Mouse (Mus musculus) forebrain, postnatal 0 days (tissue): ENCODE measurements around the gene Pdk3. TPM values are rescaled to one million over a fixed set of nuclear protein-coding genes. Genes with fewer than 3 reads are reported as not detected.

Experiments used
- ATAC-seq: fragments of 200-750 bp; cut with Nextera tagmentation; 2 replicates; pipeline ENCODE4 v1.8.0; 2017; ENCODE audit warnings: mild to moderate bottlenecking, moderate library complexity
- DNase-seq: peaks from one replicate; pipeline ENCODE4 v3.0.0-alpha.2; 2015
- H3K27ac ChIP-seq: fragments of 300-500 bp; sonication (generic); 2 replicates; pipeline ENCODE4 v1.5.1; 2014; ENCODE audit warnings: low read depth, mild to moderate bottlenecking, antibody characterized with exemption, low read length, moderate library complexity, mixed read lengths
- H3K27me3 ChIP-seq: fragments of 300-500 bp; sonication (generic); 2 replicates; pipeline ENCODE4 v1.6.1; 2014; ENCODE audit warnings: mild to moderate bottlenecking, low read length, mixed read lengths; ENCODE audit not compliant: insufficient read depth
- H3K36me3 ChIP-seq: fragments of 300-500 bp; sonication (generic); 2 replicates; pipeline ENCODE4 v1.6.1; 2014; ENCODE audit warnings: mild to moderate bottlenecking, moderate library complexity; ENCODE audit not compliant: insufficient read depth
- H3K4me1 ChIP-seq: fragments of 300-500 bp; sonication (generic); 2 replicates; pipeline ENCODE4 v1.6.1; 2014; ENCODE audit warnings: antibody characterized with exemption; ENCODE audit not compliant: insufficient read depth
- H3K4me2 ChIP-seq: fragments of 300-500 bp; sonication (generic); 2 replicates; pipeline ENCODE4 v1.6.1; 2014; ENCODE audit warnings: low read depth, mild to moderate bottlenecking, moderate library complexity
- H3K4me3 ChIP-seq: fragments of 300-500 bp; sonication (generic); 2 replicates; pipeline ENCODE4 v1.5.1; 2014; ENCODE audit warnings: low read depth, low read length, mixed read lengths
- H3K9ac ChIP-seq: fragments of 300-500 bp; sonication (generic); 2 replicates; pipeline ENCODE4 v1.6.1; 2014; ENCODE audit warnings: mild to moderate bottlenecking
- H3K9me3 ChIP-seq: fragments of 300-500 bp; sonication (generic); 2 replicates; pipeline ENCODE4 v1.6.1; 2016; ENCODE audit warnings: low read length
- CTCF ChIP-seq: sonication (generic); IDR thresholded peaks from 2 replicates; pipeline ENCODE4 v1.5.1; 2016; ENCODE audit warnings: antibody characterized with exemption, control low read depth, low read depth
- WGBS: fragments of 180-500 bp; shearing (Covaris S2); extraction: QIAGEN DNeasy Blood & Tissue Kit; methylation state at CpG from one replicate; pipeline ENCODE4 v1.1.7; 2014; 5-methylcytosine and 5-hydroxymethylcytosine counted together
- polyA plus RNA-seq: library from polyadenylated mRNA; unstranded; fragments of >200 nt; fragmentation: Nextera tagmentation; extraction: Ambion mirVana; gene quantifications from 2 replicates; pipeline ENCODE4 v1.2.1, GENCODE M21; 2015
- total RNA-seq: library from RNA; depleted of rRNA; stranded (reverse); fragments of >200 nt; gene quantifications from 2 replicates; pipeline ENCODE4 v1.2.3, GENCODE M21; 2014

Pdk3 gene
- total and polyA plus RNA-seq, 2 experiments from 2014 or later, result 25.2 to 28.4 TPM

DNA sequence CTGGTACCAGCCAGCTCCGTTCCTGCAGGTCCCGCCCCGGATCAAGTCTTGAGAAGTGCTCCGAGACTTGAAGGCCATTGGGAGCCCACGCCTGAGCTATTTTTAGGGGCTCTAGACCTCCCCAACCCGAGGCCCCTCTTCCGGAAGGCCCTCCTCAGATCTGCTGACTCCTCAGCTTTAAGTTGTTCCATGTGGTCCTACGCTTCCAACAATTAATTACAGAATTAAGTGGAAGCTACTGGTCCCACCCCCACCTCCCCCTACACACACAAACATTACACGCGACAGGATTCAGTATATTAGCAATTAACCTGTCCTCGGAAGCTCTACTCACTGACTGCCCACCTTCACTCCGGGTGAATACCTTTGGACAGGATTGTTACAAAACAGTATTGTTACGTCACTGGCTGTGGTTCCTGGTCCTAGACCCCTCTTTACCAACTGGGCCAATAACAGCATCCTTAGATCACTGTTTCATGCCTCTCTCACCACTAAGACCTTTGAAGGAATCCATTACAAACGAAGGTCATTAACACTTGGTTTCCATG lies 410 bp upstream of the Pdk3 start:
- no peaks in the 10 kb centered on the region for H3K36me3 ChIP-seq
- H3K4me1 ChIP-seq, result no peaks in the 10 kb centered on the region
- DNase-seq (no peak), ATAC-seq (no peak)
- no peaks in the 10 kb centered on the region for H3K9me3 ChIP-seq
- 0 out of 2 replicates have a peak overlapping the region, but pooled peaks have one; percentile 5 for H3K27ac ChIP-seq
- H3K27me3 ChIP-seq, result no peaks in the 10 kb centered on the region
- peak overlapping the region; percentile 57 for H3K4me3 ChIP-seq
- 36% methylated on average over 14 of the region's 14 CpGs for WGBS
- no peak for TF ChIP-seq CTCF
- 0 out of 2 replicates have a peak overlapping the region, but pooled peaks have one; percentile 56 for H3K9ac ChIP-seq
- peak overlapping the region; percentile 54 for H3K4me2 ChIP-seq

DNA sequence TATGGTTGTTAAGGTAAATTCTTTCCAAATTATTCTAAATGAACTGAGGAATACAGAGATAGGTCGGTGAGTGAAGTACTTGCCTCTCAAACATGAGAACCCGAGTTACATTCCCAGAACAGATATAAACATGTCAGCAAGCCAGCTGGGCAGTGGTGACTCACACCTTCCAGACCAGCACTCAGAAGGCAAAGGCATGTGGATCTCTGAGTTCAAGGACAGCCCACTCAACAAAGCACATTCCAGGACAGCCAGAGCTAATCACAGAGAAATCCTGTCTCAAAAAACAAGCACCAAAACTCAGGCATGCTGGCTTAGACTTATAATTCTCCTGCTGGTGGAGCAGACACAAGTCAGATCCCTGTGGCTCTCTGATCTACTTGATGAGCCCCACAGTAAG lies 6.2 kb downstream of the Pdk3 start:
- WGBS, result 79% methylated on average over 2 of the region's 2 CpGs
- no peak for TF ChIP-seq CTCF
- no peak for ATAC-seq

DNA sequence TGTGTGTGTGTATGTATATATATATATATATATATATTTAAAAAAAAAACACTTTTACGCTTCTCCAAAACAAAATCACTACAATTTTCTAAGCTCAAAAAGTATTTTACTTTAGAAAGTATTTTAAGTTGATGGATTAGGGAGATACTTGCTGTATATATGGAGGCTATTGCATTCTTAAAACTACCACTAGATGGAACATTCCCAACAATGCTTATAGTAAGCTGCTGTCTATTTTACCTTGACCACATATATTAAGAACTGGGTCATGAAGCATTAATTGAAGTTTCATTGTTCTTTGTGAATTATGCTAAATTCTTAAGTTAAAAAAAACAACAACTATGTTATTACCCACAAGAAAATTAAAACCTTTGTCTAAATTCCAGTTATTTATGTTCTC lies 24.0 kb downstream of the Pdk3 start:
- no peak for ATAC-seq
- Histone ChIP-seq H3K36me3 (no peaks in the 10 kb centered on the region), H3K4me1 (no peaks in the 10 kb centered on the region), H3K27ac (no peak overlapping the region), H3K9me3 (no peaks in the 10 kb centered on the region), H3K9ac (no peak overlapping the region), H3K4me3 (no peak overlapping the region), H3K27me3 (no peaks in the 10 kb centered on the region), H3K4me2 (no peak overlapping the region)
- TF ChIP-seq CTCF, result peak; percentile 32; the same call in 1 of the 2 replicates
- no peak for DNase-seq
- 89% methylated on average over 1 of the region's 1 CpGs for WGBS

More for the DNA sequence above, 6.2 kb downstream of the Pdk3 start:
- H3K9me3 ChIP-seq, result no peaks in the 10 kb centered on the region
- no peak overlapping the region for H3K4me3 ChIP-seq
- H3K4me2 ChIP-seq, result no peak overlapping the region
- H3K27ac ChIP-seq, result no peak overlapping the region
- no peaks in the 10 kb centered on the region for H3K4me1 ChIP-seq
- H3K9ac ChIP-seq, result no peak overlapping the region
- no peaks in the 10 kb centered on the region for H3K27me3 ChIP-seq
- H3K36me3 ChIP-seq, result no peaks in the 10 kb centered on the region
- no peak for DNase-seq

DNA sequence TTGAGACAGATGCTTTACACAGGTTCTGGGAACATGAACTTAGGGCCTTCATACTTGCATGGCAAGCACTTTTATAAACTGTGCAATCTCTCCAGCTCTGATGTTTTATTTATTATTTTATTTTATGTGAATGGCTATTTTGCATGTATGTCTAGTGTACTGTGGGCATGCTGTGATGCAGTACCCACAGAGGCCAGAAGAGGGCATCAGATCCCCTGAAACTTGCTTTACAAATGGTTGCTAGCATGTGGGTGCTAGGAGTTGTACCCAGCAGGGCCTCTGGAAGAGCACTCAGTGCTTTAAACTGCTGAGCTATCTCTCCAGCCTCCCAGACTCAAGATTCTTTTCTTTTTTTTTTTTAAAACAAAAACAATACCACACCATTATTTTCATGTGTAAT lies 38.8 kb downstream of the Pdk3 start:
- Histone ChIP-seq H3K4me2 (no peak overlapping the region), H3K4me3 (no peak overlapping the region), H3K9ac (no peak overlapping the region), H3K27me3 (no peaks in the 10 kb centered on the region), H3K4me1 (no peaks in the 10 kb centered on the region), H3K27ac (no peak overlapping the region), H3K36me3 (no peaks in the 10 kb centered on the region), H3K9me3 (no peaks in the 10 kb centered on the region)
- no peak for ATAC-seq
- peak; percentile 43 for TF ChIP-seq CTCF
- DNase-seq, result peak; percentile 3

DNA sequence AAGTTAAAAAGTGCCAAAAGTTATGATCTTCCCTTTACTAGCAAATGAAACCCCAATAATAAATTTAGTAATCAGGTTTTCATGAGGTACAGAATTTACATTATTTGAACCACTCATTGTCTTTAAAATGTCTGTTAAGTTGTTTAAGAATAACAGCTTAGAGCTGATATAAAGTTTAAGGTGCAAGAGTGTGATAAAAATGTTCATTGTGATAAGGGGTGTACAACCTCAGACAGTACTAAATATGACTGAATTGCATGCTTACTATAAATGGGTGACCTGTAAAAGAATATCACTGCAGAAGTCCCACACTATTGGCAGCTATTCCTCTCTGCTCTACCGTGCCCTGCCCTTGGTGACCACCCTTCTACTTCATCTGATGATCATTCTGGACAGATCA lies 42.4 kb downstream of the Pdk3 start:
- Histone ChIP-seq H3K4me3 (no peak overlapping the region), H3K9ac (no peak overlapping the region), H3K9me3 (no peaks in the 10 kb centered on the region), H3K36me3 (no peaks in the 10 kb centered on the region), H3K4me1 (no peaks in the 10 kb centered on the region), H3K27ac (no peak overlapping the region), H3K4me2 (no peak overlapping the region), H3K27me3 (no peaks in the 10 kb centered on the region)
- TF ChIP-seq CTCF, result no peak
- 80% methylated on average over 1 of the region's 1 CpGs for WGBS
- ATAC-seq (no peak), DNase-seq (no peak)

DNA sequence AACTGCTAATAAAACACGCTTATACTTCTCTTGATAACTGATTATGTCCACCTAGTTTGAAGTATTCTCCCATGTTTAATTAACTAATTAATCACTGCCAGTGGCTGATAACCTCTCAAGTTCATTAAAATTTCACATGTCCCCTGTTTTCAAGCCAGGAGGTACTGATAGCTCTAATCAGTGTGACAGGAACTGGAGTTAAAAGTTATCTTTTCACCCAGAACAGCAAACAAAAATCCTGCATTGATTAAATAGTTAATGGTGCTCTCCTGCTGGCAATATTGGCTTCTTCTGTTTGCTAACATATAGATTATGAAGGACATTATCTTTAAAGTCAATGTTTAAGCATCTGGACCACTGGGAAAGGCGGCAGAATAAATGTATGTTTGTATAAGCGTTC lies 71.2 kb downstream of the Pdk3 start:
- no peak for TF ChIP-seq CTCF
- ATAC-seq, result no peak

DNA sequence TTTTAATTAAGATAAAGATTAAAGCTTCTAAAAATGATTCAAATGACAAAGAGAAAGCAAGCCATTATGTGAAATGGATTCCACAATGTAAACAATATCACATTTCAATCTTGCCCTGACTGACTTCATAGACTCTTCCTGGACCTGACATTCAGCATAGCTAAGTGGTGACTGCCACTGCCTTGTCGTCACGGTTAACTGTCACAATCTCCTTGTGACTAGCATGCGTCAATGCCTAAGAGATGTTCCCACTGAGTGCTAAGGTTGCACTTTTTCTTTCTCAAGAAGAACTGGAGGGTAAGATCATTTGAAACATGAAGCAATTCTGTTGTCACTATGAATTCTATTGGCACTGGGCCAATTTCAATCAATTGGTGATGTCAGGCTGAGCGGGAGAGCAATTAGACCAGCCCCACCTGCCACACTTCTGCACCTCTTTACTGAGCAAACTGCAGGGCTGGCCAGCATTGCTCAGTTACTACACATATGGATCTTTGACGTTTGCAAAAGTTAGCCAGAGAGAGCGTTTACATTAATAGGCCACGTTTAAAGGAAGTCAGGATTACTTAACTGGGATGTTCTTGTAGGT lies 75.0 kb downstream of the Pdk3 start:
- Histone ChIP-seq H3K9ac (no peak overlapping the region), H3K36me3 (no peaks in the 10 kb centered on the region), H3K27me3 (no peaks in the 10 kb centered on the region), H3K27ac (no peak overlapping the region), H3K4me2 (no peak overlapping the region), H3K4me3 (no peak overlapping the region), H3K4me1 (no peaks in the 10 kb centered on the region), H3K9me3 (no peaks in the 10 kb centered on the region)
- DNase-seq (no peak), ATAC-seq (peak; percentile 59; the same call in 1 of the 2 replicates)
- TF ChIP-seq CTCF, result no peak
- 44% methylated on average over 7 of the region's 7 CpGs for WGBS

More for the DNA sequence above, 71.2 kb downstream of the Pdk3 start:
- 90% methylated on average over 3 of the region's 3 CpGs for WGBS
- H3K4me3 ChIP-seq, result no peak overlapping the region
- no peaks in the 10 kb centered on the region for H3K9me3 ChIP-seq
- H3K4me1 ChIP-seq, result no peaks in the 10 kb centered on the region
- no peak for DNase-seq
- no peak overlapping the region for H3K27ac ChIP-seq
- no peak overlapping the region for H3K4me2 ChIP-seq
- no peaks in the 10 kb centered on the region for H3K27me3 ChIP-seq
- no peaks in the 10 kb centered on the region for H3K36me3 ChIP-seq
- H3K9ac ChIP-seq, result no peak overlapping the region
